Mouse (Mus musculus): ENCODE results near the gene Lxn. TPM values are rescaled to one million over a fixed set of nuclear protein-coding genes. Genes with fewer than 3 reads are reported as not detected.

Gene Lxn
- polyA plus RNA-seq (2012; ENCODE audit: low replicate concordance): 2.7 and 2.8 TPM in 2 replicates

GRCm38 (mm10) chr3:67463450-67464372 is at the start of gene Lxn:
Gene Lxn, minus strand, starts transcription at chr3:67463926.

GRCm38 (mm10) chr3:67429999-67430380 is 33.7 kb downstream of the Lxn start, which contains the start of gene Gfm1:
Gene Gfm1, plus strand, starts transcription at chr3:67430096.

Other genes with a start within 250 kb of the Lxn start
- gene Mlf1, start 89.8 kb downstream of the Lxn start, polyA plus RNA-seq (2012; ENCODE audit: low replicate concordance): not detected in 2 replicates
- not detected in 2 replicates for gene Gm17402, start 88.8 kb downstream of the Lxn start, polyA plus RNA-seq (2012; ENCODE audit: low replicate concordance)
- 3.9 and 4.1 TPM in 2 replicates for gene Gfm1, start 33.8 kb downstream of the Lxn start, polyA plus RNA-seq (2012; ENCODE audit: low replicate concordance)
- 0.17 and 0.34 TPM in 2 replicates for gene Rarres1, start 51.6 kb upstream of the Lxn start, polyA plus RNA-seq (2012; ENCODE audit: low replicate concordance)
- 28.2 and 46.9 TPM in 2 replicates for gene Mfsd1, start 118.8 kb upstream of the Lxn start, polyA plus RNA-seq (2012; ENCODE audit: low replicate concordance)